Mouse (Mus musculus): ENCODE data around the gene Chkb.

Gene Chkb

DNA sequence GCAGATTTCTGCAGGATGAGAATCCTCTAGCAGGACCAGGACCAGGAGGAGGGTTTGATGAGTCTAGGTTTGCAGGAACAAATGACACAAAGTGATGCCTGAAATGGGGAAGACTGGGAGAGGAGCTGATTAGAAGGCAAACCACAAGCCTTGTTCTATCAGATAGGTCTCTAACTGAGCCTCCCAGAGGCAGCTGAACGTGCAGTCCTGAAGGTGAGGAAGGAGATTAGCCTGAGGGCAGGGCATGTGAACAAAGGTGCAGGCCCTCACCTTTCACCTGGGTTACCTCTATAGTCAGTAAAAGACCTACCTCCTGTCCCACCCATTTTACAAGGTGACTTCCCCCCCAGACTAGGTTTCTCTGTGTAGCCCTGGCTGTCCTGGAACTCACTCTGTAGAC lies 30.0 kb downstream of the Chkb start:
- no peak for DNase-seq (ENCODE audit: low spot score)

DNA sequence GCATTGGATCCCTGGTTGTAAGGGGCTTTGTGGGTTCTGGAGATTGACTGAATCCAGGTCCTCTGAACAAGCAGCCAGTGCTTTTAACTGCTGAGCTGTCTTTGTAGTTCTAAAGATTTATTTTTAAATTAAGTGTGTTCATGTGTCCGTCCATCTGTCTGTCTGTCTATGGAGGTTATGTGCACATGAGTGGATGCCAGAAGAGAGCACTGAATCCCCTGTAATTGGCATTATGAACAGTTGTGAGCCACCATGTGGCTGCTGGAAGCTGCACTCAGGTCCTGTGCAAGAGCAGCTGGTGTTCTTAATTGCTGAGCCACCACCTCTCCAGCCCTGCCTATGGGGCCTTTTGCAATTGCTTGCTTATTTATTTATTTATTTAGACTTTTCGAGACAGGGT lies 31.6 kb downstream of the Chkb start:
- no peak for DNase-seq (ENCODE audit: low spot score)

DNA sequence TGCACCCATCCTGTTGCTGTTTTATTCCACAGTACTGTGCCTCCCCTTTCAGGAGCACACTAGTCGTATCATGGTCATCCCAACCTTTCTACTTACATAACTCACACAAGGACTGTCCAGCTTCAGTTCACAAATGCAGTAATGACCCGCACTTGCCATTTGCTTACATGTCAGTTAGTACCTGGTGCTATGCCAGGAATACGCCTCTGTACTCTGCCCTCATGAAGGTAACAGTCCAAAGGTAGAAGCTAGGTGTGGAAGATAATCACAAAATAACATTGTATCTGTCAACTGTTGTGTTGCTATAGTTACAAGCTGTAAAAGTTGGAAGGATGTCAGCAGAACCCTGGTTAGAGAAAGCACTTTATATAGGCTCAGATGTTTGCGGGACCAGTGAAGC lies 32.8 kb downstream of the Chkb start:
- DNase-seq (ENCODE audit: low spot score) = no peak

DNA sequence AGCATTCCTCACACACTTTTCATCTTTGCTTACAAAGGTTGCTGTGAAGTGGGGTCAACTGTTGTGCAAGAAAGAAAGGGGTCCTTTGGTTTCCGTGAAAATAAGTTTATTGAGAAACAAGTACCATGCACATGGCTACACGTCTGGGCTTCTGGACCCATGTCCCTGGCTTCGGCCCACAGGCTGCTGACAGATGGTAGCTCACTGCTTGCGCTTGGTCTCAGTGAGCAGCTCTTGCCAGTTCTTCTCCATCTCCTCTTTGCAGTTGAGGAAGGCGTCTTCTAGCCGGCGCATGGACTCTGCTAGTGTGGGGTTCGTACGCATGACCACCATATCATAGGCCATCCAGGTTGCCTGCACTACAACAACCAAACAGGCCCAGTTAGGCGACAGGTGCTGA lies 39.6 kb downstream of the Chkb start:
- DNase-seq (ENCODE audit: low spot score) = no peak

DNA sequence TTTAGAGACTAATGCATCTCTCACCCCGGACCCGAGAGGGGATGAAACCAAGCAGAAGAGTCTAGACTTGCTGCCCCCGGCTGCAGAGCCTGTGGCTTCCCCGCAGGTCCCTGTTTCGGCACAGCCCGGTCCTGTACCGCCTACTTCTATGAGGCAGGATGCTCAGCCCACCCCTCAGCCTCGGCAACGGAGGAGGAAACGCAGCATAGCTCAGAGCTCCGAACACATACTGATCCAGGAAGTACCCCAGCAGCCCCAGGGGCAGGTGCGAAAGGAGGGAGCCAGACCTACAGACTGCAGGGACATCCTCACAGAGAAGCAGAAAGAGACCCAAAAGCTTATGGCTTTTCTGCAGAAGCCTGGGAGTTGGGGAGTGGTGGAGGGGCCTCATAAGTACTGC lies 42.6 kb downstream of the Chkb start:
- DNase-seq (ENCODE audit: low spot score) = no peak

DNA sequence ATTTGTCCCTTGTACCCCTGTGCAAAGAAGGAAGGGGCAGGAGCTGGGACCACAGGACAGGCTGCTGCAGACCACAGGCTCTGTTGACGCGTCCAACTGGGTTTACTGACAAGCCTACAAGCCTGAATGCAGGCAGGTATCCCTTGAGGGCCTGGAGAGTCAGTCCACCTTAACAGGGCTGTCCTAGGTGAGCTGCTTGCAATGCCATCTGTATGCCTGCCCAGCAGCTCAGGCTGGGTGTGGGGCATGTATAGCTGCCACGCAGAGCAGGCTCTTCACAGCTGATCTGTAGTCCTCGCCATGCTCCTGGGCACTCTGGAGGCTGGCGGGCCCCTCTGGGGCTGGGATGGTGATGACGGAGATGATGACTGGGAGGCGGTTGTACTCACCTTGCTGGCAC lies 45.1 kb downstream of the Chkb start, which contains the start of gene Klhdc7b:
Klhdc7b (plus strand) TSS at position 301 of the 400 bp plus-strand sequence.
- DNase-seq (ENCODE audit: low spot score) = no peak

DNA sequence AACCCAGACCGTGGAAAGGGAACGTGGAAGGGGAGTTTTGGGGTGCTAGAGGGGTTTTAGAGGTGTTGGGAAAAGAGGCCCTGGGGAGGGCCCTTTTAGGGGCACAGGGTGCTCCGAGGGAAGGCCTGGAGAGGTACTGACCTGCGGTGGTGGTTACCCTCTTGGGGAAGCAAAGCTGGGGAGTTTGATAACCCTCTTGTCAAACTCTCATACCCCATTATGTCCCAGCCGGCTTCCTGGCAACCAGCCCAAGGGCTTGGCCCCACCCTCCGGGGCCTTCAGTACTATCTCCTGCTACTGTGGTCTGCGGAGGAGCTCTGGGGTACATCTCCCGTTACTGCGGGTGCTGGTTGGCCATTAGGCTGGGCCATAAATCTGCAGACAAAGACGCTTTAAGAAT lies 50.3 kb downstream of the Chkb start:
- DNase-seq (ENCODE audit: low spot score) = no peak

DNA sequence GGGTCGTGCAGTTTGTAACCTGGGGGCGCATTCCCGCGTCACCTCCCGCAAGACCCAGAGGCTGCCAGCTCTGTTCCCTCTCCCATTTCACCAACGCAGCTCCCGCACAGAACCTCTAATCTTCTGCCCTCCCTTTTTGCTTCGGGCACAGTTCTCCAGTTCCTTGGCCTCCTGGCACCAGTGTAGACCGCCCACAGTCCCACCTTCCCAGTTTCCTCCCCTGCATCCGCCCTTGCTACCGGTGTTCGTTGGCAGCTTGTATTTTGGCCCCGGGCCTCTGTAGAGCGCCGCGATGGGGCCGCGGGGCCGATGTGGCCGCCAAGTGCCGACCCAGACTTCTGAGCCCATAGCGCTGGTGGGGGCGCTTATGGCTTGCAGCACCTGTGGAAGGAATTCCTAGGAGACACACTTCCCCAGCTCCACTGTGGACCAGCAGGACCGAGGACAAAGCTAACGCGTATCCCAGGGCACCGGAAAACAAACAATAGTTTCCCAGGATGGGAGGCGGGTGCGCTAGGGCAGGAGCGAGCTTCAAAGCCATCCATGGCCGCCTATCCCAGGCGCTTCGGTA lies 50.8 kb downstream of the Chkb start, which contains the start of gene Odf3b:
Odf3b (minus strand) TSS at position 452 of the 571 bp plus-strand sequence.
- DNase-seq (ENCODE audit: low spot score) = peak; percentile 32

DNA sequence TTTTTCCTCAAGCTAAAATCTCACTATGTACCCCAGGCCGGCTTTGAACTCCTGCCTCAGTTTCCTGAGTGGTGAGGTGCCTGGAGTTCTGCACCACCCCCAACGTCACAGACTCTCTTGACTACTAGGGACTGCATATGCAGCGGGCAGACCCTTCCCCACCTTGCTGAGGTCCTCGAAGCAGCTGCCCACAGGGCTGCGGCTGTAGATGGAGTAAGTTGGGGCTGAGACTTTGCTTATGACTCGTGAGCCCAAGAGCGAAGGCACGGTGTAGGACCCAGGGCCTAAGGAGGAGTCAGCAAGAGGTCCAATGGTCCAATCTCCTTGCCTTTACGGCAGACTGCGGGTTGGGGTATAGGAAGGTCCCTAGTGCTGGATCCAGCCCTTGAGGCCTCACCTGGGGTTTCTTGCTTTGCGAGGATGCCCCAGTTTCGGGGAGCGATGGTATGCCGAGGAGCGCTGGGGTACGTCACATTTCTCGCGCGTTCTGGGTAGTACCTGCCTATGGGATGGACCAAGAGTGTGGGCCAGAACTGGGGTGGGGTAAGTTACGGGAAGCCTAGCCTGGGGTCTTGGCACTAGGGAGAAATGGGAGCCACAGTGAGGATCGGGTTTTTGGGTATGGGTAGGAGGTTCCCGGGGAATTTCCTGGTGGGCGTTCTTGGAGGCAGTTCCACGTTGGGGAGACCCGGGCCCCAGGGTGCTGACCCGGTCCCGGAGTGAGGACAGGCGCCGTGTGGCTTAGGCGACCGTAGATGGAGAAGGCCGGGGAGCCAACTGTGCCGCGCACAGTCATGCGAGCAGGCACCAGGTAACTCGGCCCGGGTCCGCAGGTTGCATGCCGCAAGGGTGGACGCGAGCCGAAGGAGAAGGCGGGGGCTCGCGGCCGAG lies 51.5 kb downstream of the Chkb start:
- DNase-seq (ENCODE audit: low spot score) = no peak

DNA sequence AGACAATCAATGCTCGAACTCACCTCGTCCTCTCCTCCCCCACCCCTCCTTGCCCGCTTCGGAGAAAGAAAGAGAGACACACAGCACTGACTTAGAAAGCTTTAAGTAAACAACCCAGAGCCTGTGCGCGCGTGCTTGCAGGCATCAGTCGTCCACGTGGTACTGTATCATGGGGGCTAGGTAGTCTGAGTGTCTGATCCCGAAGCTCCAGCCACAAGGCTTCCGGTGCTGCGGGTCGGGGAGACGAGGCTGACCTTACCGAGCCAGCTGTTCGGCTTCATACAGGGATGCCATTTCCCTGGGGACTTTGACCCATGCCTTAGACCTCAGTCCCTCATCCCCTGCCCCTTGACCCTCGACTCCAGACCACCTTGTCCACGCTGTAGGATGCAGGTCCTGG lies 52.3 kb downstream of the Chkb start:
- no peak for DNase-seq (ENCODE audit: low spot score)

DNA sequence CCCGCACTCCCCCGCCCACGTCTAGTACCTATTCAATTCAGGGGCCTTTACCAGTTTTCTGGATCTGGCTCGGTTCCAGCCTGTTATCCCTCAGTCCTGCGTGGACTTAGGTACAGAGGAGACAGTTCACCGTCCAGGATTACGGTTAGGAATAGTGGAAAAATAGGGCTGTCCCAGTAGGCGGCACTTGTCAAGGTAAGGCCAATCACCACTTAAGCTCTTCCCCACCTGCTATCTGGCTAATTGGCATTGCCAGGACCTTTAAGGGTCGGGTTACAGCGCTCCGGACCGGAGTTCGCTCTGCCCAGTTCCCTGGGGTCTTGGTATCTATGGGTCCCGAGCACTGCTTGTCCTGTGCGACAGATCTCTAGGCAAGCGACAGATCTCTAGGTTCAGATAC lies 52.8 kb downstream of the Chkb start, which contains the start of gene Tymp:
Tymp (minus strand) TSS at position 83 of the 400 bp plus-strand sequence.
- no peak for DNase-seq (ENCODE audit: low spot score)
